Mouse (Mus musculus) kidney, adult 2 months (tissue): ENCODE results near the gene Srprb. TPM values are rescaled to one million over a fixed set of nuclear protein-coding genes. Genes with fewer than 3 reads are reported as not detected.
A peak's percentile ranks its signal among the peaks of the same experiment; 100 is the strongest.
"Not testable (repeated sequence)": the region's sequence is repeated elsewhere in the genome, so short reads cannot be mapped to it uniquely, and the experiment has no call there.

ENCODE experiments used
- DNase-seq: peaks from one replicate; pipeline ENCODE4 v3.0.0; 2021
- H3K27ac ChIP-seq: fragments of 200-500 bp; 2 replicates; pipeline ENCODE4 v1.5.1; 2012; ENCODE audit warnings: low read depth, low read length, control low read depth, inconsistent platforms; ENCODE audit not compliant: insufficient read depth
- H3K27me3 ChIP-seq: fragments of 200-500 bp; replicated peaks from 2 replicates; pipeline ENCODE4 v1.6.1; 2012; ENCODE audit warnings: mild to moderate bottlenecking, moderate library complexity, low read length, inconsistent platforms; ENCODE audit not compliant: control insufficient read depth, insufficient read depth
- H3K36me3 ChIP-seq: fragments of 200-500 bp; 2 replicates; pipeline ENCODE4 v1.6.1; 2012; ENCODE audit warnings: mild to moderate bottlenecking, moderate library complexity, low read length, inconsistent platforms; ENCODE audit not compliant: control insufficient read depth, insufficient read depth
- H3K4me1 ChIP-seq: fragments of 200-500 bp; 2 replicates; pipeline ENCODE4 v1.6.1; 2011; ENCODE audit warnings: low read length; ENCODE audit not compliant: control insufficient read depth, insufficient read depth
- H3K4me3 ChIP-seq: fragments of 200-500 bp; 2 replicates; pipeline ENCODE4 v1.5.1; 2011; ENCODE audit warnings: mild to moderate bottlenecking, low read depth, low read length, control low read depth; ENCODE audit not compliant: insufficient read depth
- CTCF ChIP-seq: fragments of 200-500 bp; conservative IDR thresholded peaks from 2 replicates; pipeline ENCODE4 v1.5.1; 2011; ENCODE audit warnings: low read depth, mild to moderate bottlenecking, control low read depth, low read length, moderate library complexity, mixed read lengths; ENCODE audit not compliant: insufficient read depth, insufficient read length
- POLR2A ChIP-seq: fragments of 200-500 bp; IDR thresholded peaks from one replicate; pipeline ENCODE4 v1.6.1; 2011; ENCODE audit warnings: low read depth, low read length, control low read depth
- WGBS: fragments of 180-500 bp; shearing (Covaris S2); methylation state at CpG from one replicate; pipeline ENCODE4 v1.1.7; 2018; 5-methylcytosine and 5-hydroxymethylcytosine counted together
- polyA plus RNA-seq: library from polyadenylated mRNA; depleted of rRNA; stranded (reverse); fragments of >200 nt; gene quantifications from 2 replicates; pipeline ENCODE4 v1.2.3, GENCODE M21; 2012

Srprb gene
- polyA plus RNA-seq, 1 experiment, result 35.4 TPM

GRCm38 (mm10) chr9:103180807-103181565, 21.0 kb downstream of the Srprb start:
- WGBS, result 8% methylated on average over 20 of the region's 20 CpGs
- no peak for TF ChIP-seq POLR2A
- TF ChIP-seq CTCF, result no peak
- Histone ChIP-seq H3K4me3 (peak overlapping the region; percentile 58), H3K4me1 (no peaks in the 10 kb centered on the region; the same call in 1 of the 2 replicates), H3K27me3 (no peaks in the 10 kb centered on the region), H3K27ac (no peak overlapping the region), H3K36me3 (no peaks in the 10 kb centered on the region)
- DNase-seq, result peak; percentile 76

- TF ChIP-seq CTCF (no peak), POLR2A (no peak)
- Histone ChIP-seq H3K36me3 (no peaks in the 10 kb centered on the region), H3K27me3 (no peaks in the 10 kb centered on the region), H3K4me3 (no peak overlapping the region), H3K27ac (no peak overlapping the region), H3K4me1 (no peaks in the 10 kb centered on the region; the same call in 1 of the 2 replicates)
- WGBS, result 54% methylated on average over 3 of the region's 3 CpGs
- DNase-seq, result peak; percentile 17
These were observed 21.6 kb downstream of the Srprb start for GRCm38 (mm10) chr9:103180303-103180702.

GRCm38 (mm10) chr9:103175692-103176091, 26.2 kb downstream of the Srprb start:
- Histone ChIP-seq H3K27ac (no peak overlapping the region), H3K4me1 (no peaks in the 10 kb centered on the region), H3K36me3 (no peaks in the 10 kb centered on the region), H3K4me3 (no peak overlapping the region), H3K27me3 (no peaks in the 10 kb centered on the region)
- 98% methylated on average over 7 of the region's 7 CpGs for WGBS
- TF ChIP-seq POLR2A, result no peak
- TF ChIP-seq CTCF, result no peak
- no peak for DNase-seq

GRCm38 (mm10) chr9:103174771-103175519, 27.0 kb downstream of the Srprb start:
- no peaks in the 10 kb centered on the region for H3K4me1 ChIP-seq
- no peaks in the 10 kb centered on the region for H3K36me3 ChIP-seq
- no peak overlapping the region for H3K4me3 ChIP-seq
- H3K27ac ChIP-seq, result no peak overlapping the region
- peak; percentile 41 for DNase-seq
- WGBS, result 46% methylated on average over 6 of the region's 6 CpGs
- H3K27me3 ChIP-seq, result no peaks in the 10 kb centered on the region
- TF ChIP-seq CTCF, result peak; percentile 86
- TF ChIP-seq POLR2A, result no peak

- Histone ChIP-seq H3K4me3 (no peak overlapping the region), H3K36me3 (no peaks in the 10 kb centered on the region), H3K4me1 (no peaks in the 10 kb centered on the region), H3K27ac (no peak overlapping the region), H3K27me3 (no peaks in the 10 kb centered on the region)
- 78% methylated on average over 7 of the region's 7 CpGs for whole genome bisulfite sequencing
- no peak for DNase-seq
- TF ChIP-seq POLR2A (no peak), CTCF (no peak)
These were observed 33.2 kb downstream of the Srprb start for GRCm38 (mm10) chr9:103168771-103169170.

- Histone ChIP-seq H3K27ac (no peak overlapping the region), H3K27me3 (no peaks in the 10 kb centered on the region), H3K4me3 (no peak overlapping the region), H3K4me1 (no peaks in the 10 kb centered on the region), H3K36me3 (no peaks in the 10 kb centered on the region)
- WGBS, result 89% methylated on average over 6 of the region's 6 CpGs
- TF ChIP-seq CTCF, result 0 out of 2 replicates have a peak, but pooled peaks have one; percentile 15
- TF ChIP-seq POLR2A, result no peak
- DNase-seq, result no peak
These were observed 33.9 kb downstream of the Srprb start for GRCm38 (mm10) chr9:103168046-103168445.

GRCm38 (mm10) chr9:103163806-103164205, 38.1 kb downstream of the Srprb start:
- no peak for DNase-seq
- Histone ChIP-seq H3K4me1 (no peaks in the 10 kb centered on the region), H3K27ac (no peak overlapping the region), H3K4me3 (no peak overlapping the region), H3K36me3 (no peaks in the 10 kb centered on the region), H3K27me3 (no peaks in the 10 kb centered on the region)
- 86% methylated on average over 15 of the region's 15 CpGs for WGBS
- no peak for TF ChIP-seq POLR2A
- TF ChIP-seq CTCF, result no peak

- H3K27ac ChIP-seq, H3K36me3 ChIP-seq, DNase-seq, H3K4me1 ChIP-seq, H3K27me3 ChIP-seq, H3K4me3 ChIP-seq: not testable (repeated sequence)
- 83% methylated on average over 7 of the region's 7 CpGs for WGBS
These were observed 46.8 kb downstream of the Srprb start for GRCm38 (mm10) chr9:103155158-103155557.
